Mouse (Mus musculus) G1E (cell line): Measurements from ENCODE around the gene Apold1.

Experiments
- CTCF ChIP-seq: IDR thresholded peaks from 2 replicates; pipeline ENCODE4 v1.5.1; 2012; ENCODE audit warnings: low read depth, low read length, inconsistent platforms, mixed read lengths
- GATA2 ChIP-seq: IDR thresholded peaks from 2 replicates; pipeline ENCODE4 v1.6.1; 2012; ENCODE audit warnings: low read depth, low read length, inconsistent platforms, borderline replicate concordance
- TAL1 ChIP-seq: conservative IDR thresholded peaks from 2 replicates; pipeline ENCODE4 v1.6.1; 2012; ENCODE audit warnings: low read depth, low read length, inconsistent platforms, mixed read lengths

GRCm38 (mm10) chr6:135011734-135012116, 30.2 kb downstream of the Apold1 start:
- TF ChIP-seq CTCF (no peak), TAL1 (no peak), GATA2 (no peak)
